Mouse (Mus musculus) cerebellum, adult 2 months (tissue): Measurements from ENCODE around the gene Rere. TPM values are rescaled to one million over a fixed set of nuclear protein-coding genes. Genes with fewer than 3 reads are reported as not detected.

Source experiments
- DNase-seq, 2 experiments: peaks; one replicate each; pipeline ENCODE4 v3.0.0; 2021
- H3K27ac ChIP-seq: fragments of 200-500 bp; 2 replicates; pipeline ENCODE4 v1.5.1; 2012; ENCODE audit warnings: low read length, control low read depth, inconsistent platforms; ENCODE audit not compliant: insufficient read depth
- H3K27me3 ChIP-seq: fragments of 200-500 bp; 2 replicates; pipeline ENCODE4 v1.6.1; 2012; ENCODE audit warnings: inconsistent platforms, mild to moderate bottlenecking, low read length, moderate library complexity; ENCODE audit not compliant: control insufficient read depth, insufficient read depth
- H3K4me1 ChIP-seq: fragments of 200-500 bp; 2 replicates; pipeline ENCODE4 v1.6.1; 2011; ENCODE audit warnings: low read length; ENCODE audit not compliant: control insufficient read depth, insufficient read depth
- H3K4me3 ChIP-seq: fragments of 200-500 bp; replicated peaks from 2 replicates; pipeline ENCODE3; 2011; ENCODE audit warnings: mild to moderate bottlenecking, low read depth, low read length, control low read depth; ENCODE audit not compliant: insufficient read depth
- CTCF ChIP-seq: fragments of 200-500 bp; IDR thresholded peaks from 2 replicates; pipeline ENCODE4 v1.5.1; 2011; ENCODE audit warnings: low read depth, mild to moderate bottlenecking, control low read depth, low read length, moderate library complexity, borderline replicate concordance; ENCODE audit not compliant: insufficient read depth
- POLR2A ChIP-seq: fragments of 200-500 bp; IDR thresholded peaks from 2 replicates; pipeline ENCODE4 v1.6.1; 2011; ENCODE audit warnings: low read length, control low read depth, borderline replicate concordance; ENCODE audit not compliant: insufficient read depth
- WGBS: fragments of 180-500 bp; shearing (Covaris S2); methylation state at CpG from one replicate; pipeline ENCODE4 v1.1.7; 2018; 5-methylcytosine and 5-hydroxymethylcytosine counted together
- polyA plus RNA-seq: library from polyadenylated mRNA; depleted of rRNA; stranded (reverse); fragments of >200 nt; gene quantifications from 2 replicates; pipeline ENCODE4 v1.2.3, GENCODE M21; 2012

The Rere gene
- polyA plus RNA-seq, 1 experiment = 69.1 TPM

DNA sequence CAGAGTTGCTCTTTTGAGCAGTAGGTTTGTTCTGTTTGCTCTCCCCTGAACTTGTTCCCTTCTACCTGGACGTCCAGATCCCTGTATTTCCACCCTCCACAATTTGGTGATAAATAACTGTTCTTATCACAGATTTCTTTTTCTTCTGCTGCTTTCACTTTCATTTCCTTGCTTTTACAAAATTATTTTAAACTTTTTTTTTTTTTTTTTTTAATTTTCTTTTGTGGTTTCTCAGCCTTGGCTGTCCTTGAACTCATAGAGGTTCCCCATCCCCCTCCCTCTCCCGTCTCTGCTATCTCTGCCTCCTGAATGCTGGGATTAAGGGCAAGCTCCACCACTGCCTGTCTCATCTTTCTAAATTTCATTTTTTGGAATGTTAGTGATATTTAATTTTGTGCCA, 234.8 kb downstream of the Rere start:
- no peak for DNase-seq
- Histone ChIP-seq H3K4me1 (no peaks in the 10 kb centered on the region), H3K4me3 (no peak overlapping the region), H3K27me3 (no peaks in the 10 kb centered on the region; the same call in 1 of the 2 replicates), H3K27ac (no peak overlapping the region)
- WGBS = 78% methylated on average over 2 of the region's 2 CpGs
- TF ChIP-seq POLR2A = no peak
- TF ChIP-seq CTCF = no peak

GRCm38 (mm10) chr4:150517381-150517780, 235.9 kb downstream of the Rere start:
- H3K27me3 ChIP-seq = no peaks in the 10 kb centered on the region
- TF ChIP-seq CTCF (no peak), POLR2A (no peak)
- 56% methylated on average over 4 of the region's 4 CpGs for WGBS
- no peak for DNase-seq
- H3K4me1 ChIP-seq = no peaks in the 10 kb centered on the region
- H3K4me3 ChIP-seq = no peak overlapping the region
- H3K27ac ChIP-seq = no peak overlapping the region

DNA sequence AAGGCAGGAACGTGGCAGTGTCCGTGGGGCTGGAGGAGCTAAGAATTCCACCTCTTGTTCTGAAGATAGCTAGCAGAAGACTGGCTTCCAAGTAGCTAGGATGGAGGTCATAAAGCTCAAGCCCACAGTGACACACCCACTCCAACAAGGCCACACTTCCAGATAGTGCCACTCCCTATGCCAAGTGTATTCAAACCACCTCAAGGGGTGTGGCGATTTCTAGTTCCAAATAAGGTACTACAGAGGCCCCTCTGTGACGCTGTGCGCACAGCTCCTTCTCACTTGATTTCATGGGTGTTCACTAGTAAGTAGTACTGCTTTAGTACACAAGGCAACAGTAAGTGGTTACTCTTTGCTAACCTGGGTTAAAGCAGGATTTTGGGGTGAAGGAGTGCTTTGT, 237.4 kb downstream of the Rere start:
- TF ChIP-seq POLR2A (no peak), CTCF (no peak)
- Histone ChIP-seq H3K4me1 (no peaks in the 10 kb centered on the region), H3K27me3 (no peaks in the 10 kb centered on the region), H3K27ac (no peak overlapping the region), H3K4me3 (no peak overlapping the region)
- 95% methylated on average over 5 of the region's 5 CpGs for WGBS
- DNase-seq = no peak

DNA sequence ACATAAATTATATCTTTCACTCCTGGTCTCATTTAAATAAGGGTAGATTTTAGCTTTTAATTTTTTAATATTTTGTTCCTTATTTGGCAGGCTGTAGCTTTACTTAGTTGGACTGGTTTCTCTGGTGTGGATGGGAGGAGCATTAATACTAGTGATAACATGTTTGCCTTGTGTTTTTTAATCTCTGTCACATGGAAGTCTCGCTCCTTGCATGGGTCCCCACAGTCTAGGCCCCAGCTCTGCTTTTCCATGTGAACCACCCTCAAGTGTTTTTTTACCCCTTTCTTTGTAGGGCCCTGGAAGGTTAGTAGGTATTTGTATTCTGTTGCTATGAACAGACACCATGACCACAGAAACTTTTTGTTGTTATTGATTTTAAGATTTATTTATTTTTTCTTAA, 238.6 kb downstream of the Rere start:
- H3K27ac ChIP-seq = no peak overlapping the region
- H3K27me3 ChIP-seq = no peaks in the 10 kb centered on the region
- 84% methylated on average over 1 of the region's 1 CpGs for WGBS
- H3K4me3 ChIP-seq = no peak overlapping the region
- H3K4me1 ChIP-seq = no peaks in the 10 kb centered on the region
- no peak for DNase-seq
- no peak for TF ChIP-seq POLR2A
- no peak for TF ChIP-seq CTCF

DNA sequence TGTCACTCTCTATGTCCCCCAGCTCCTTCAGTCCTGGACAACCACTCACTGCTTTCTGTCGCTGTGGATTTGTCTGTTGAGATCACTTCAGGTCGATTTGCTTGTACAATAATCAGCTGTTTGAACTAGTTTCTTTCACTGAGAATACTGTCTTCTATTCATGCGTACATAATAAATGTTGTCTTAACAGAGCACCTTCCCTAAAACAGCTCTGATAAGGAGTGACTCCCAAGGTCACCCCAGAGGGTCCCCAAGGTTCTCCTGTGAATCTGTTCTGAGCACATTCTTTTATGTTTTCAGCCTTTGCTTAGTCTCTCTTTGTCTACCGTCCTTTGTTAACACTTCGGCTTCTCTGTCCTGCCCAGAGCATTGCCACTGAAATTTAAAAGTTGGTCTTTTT, 241.0 kb downstream of the Rere start:
- no peak for DNase-seq
- H3K27ac ChIP-seq = no peak overlapping the region
- H3K4me3 ChIP-seq = no peak overlapping the region
- peaks cover 3% of the 10 kb centered on the region for H3K4me1 ChIP-seq
- 74% methylated on average over 5 of the region's 5 CpGs for WGBS
- no peak for TF ChIP-seq POLR2A
- TF ChIP-seq CTCF = no peak
- H3K27me3 ChIP-seq = no peaks in the 10 kb centered on the region

DNA sequence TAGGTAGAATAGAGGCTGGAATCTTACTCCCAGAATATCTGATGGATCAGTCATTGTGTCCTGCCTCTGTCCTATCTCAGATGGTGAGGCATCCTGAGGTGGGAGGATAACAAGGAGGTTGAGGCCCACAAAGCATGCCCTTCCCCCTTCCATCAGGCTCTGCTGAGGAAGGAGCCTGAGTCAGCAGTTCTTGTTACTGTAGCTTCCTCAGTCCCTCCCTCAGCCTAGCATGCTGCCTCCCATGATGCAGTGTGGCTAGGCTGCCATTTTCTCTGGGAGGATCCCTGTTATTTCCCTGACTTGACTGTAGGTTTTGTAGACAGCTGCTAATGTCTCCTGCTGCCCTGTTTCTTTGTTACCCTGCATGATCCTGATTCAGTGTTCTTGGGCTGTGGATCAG, 241.9 kb downstream of the Rere start:
- Histone ChIP-seq H3K4me3 (no peak overlapping the region), H3K4me1 (peaks cover 8% of the 10 kb centered on the region), H3K27ac (no peak overlapping the region), H3K27me3 (no peaks in the 10 kb centered on the region)
- TF ChIP-seq CTCF = no peak
- TF ChIP-seq POLR2A = no peak
- no peak for DNase-seq

DNA sequence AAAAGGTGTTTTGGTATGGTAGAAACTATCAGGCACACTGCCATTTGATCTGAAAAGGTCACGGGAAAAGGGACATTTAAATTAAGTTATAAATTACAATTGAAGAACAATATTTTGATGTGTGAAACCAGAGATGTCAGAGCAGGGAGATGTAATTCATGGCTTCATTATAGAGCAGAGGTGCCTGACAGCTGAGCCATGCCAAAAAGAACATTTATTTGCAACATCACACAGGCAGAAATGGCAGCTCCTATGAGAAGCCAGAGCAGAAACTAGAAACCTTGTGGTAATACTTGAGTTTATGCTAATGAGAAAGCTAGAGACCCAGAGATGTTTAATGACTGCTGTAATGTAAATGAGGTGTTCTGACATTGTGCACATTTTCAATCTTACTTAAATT, 244.8 kb downstream of the Rere start:
- H3K27ac ChIP-seq = no peak overlapping the region
- H3K4me1 ChIP-seq = peaks cover 12% of the 10 kb centered on the region
- TF ChIP-seq POLR2A = no peak
- TF ChIP-seq CTCF = no peak
- DNase-seq = no peak
- H3K4me3 ChIP-seq = no peak overlapping the region
- H3K27me3 ChIP-seq = no peaks in the 10 kb centered on the region
- WGBS = 82% methylated on average over 1 of the region's 1 CpGs

DNA sequence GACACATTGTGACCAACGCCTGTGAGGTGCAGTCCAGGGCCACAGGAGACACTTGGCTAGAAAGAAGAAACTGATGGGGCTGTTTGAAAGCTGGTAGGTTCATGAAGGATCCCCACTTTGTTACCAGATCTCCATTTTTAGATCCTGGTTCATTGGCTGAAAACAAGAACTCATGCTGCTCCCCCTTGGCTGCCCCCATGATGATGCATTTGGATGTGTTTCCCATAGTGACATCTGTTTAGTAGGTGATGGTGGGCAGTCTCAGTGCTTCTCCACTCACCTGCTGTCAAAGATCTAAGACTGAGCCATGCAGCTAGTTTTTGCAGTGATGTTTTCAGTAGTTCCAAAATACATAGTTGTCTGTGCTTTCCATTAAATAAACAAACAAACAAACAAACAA, 247.0 kb downstream of the Rere start:
- H3K27ac ChIP-seq = 0 out of 2 replicates have a peak overlapping the region, but pooled peaks have one; percentile 10
- 22% methylated on average over 1 of the region's 1 CpGs for WGBS

GRCm38 (mm10) chr4:150528846-150529245, 247.4 kb downstream of the Rere start:
- Histone ChIP-seq H3K27me3 (no peaks in the 10 kb centered on the region), H3K27ac (peak overlapping the region; percentile 34; the same call in 1 of the 2 replicates), H3K4me1 (peaks cover 12% of the 10 kb centered on the region), H3K4me3 (no peak overlapping the region)
- DNase-seq = no peak
- 67% methylated on average over 5 of the region's 5 CpGs for WGBS
- TF ChIP-seq CTCF (no peak), POLR2A (no peak)

More for the DNA sequence above, 247.0 kb downstream of the Rere start:
- no peak overlapping the region for H3K4me3 ChIP-seq
- no peaks in the 10 kb centered on the region for H3K27me3 ChIP-seq
- no peak for TF ChIP-seq CTCF
- no peak for TF ChIP-seq POLR2A
- peak; percentile 30 to 58 for DNase-seq
- H3K4me1 ChIP-seq = peaks cover 12% of the 10 kb centered on the region
